Mouse (Mus musculus) liver, postnatal 0 days (tissue): ENCODE results near the gene Parp1. TPM values are rescaled to one million over a fixed set of nuclear protein-coding genes. Genes with fewer than 3 reads are reported as not detected.
"Not testable (repeated sequence)": the region's sequence is repeated elsewhere in the genome, so short reads cannot be mapped to it uniquely, and the experiment has no call there.

ENCODE experiments used
- ATAC-seq: fragments of 200-750 bp; cut with Nextera tagmentation; 2 replicates; pipeline ENCODE4 v1.8.0; 2017; ENCODE audit warnings: mild to moderate bottlenecking, moderate library complexity
- DNase-seq: peaks from one replicate; pipeline ENCODE4 v3.0.0-alpha.2; 2016
- H3K27ac ChIP-seq: fragments of 300-500 bp; sonication (generic); 2 replicates; pipeline ENCODE4 v1.5.1; 2014; ENCODE audit warnings: antibody characterized with exemption, moderate library complexity, mild to moderate bottlenecking, low read depth
- H3K27me3 ChIP-seq: fragments of 300-500 bp; sonication (generic); 2 replicates; pipeline ENCODE4 v1.6.1; 2014; ENCODE audit warnings: low read length, control low read depth, mixed read lengths; ENCODE audit not compliant: insufficient read depth
- H3K36me3 ChIP-seq: fragments of 300-500 bp; sonication (generic); replicated peaks from 2 replicates; pipeline ENCODE4 v1.6.1; 2014; ENCODE audit warnings: mild to moderate bottlenecking, control low read depth, low read length, moderate library complexity, mixed read lengths; ENCODE audit not compliant: insufficient read depth
- H3K4me1 ChIP-seq: fragments of 300-500 bp; sonication (generic); 2 replicates; pipeline ENCODE4 v1.6.1; 2014; ENCODE audit warnings: antibody characterized with exemption, mild to moderate bottlenecking, control low read depth; ENCODE audit not compliant: insufficient read depth
- H3K4me2 ChIP-seq: fragments of 300-500 bp; sonication (generic); 2 replicates; pipeline ENCODE4 v1.6.1; 2014; ENCODE audit warnings: low read depth, mild to moderate bottlenecking, low read length, moderate library complexity, mixed read lengths
- H3K4me3 ChIP-seq: fragments of 300-500 bp; sonication (generic); 2 replicates; pipeline ENCODE4 v1.5.1; 2014; ENCODE audit warnings: low read depth, low read length
- H3K9ac ChIP-seq: fragments of 300-500 bp; sonication (generic); replicated peaks from 2 replicates; pipeline ENCODE4 v1.6.1; 2014; ENCODE audit warnings: mild to moderate bottlenecking, moderate library complexity
- H3K9me3 ChIP-seq: fragments of 300-500 bp; sonication (generic); 2 replicates; pipeline ENCODE4 v1.6.1; 2016; ENCODE audit warnings: mild to moderate bottlenecking, control low read depth, low read length, mixed read lengths
- CTCF ChIP-seq: sonication (generic); IDR thresholded peaks from 2 replicates; pipeline ENCODE4 v1.5.1; 2016; ENCODE audit warnings: antibody characterized with exemption, low read depth
- EP300 ChIP-seq: IDR thresholded peaks from 2 replicates; pipeline ENCODE4 v1.6.1; 2016; ENCODE audit warnings: antibody characterized with exemption, low read depth, mild to moderate bottlenecking
- WGBS: fragments of 180-500 bp; shearing (Covaris S2); extraction: QIAGEN DNeasy Blood & Tissue Kit; methylation state at CpG from one replicate; pipeline ENCODE4 v1.1.7; 2014; ENCODE audit not compliant: insufficient replicate concordance; 5-methylcytosine and 5-hydroxymethylcytosine counted together
- polyA plus RNA-seq: library from polyadenylated mRNA; unstranded; fragments of >200 nt; fragmentation: Nextera tagmentation; extraction: Ambion mirVana; gene quantifications from 2 replicates; pipeline ENCODE4 v1.2.1, GENCODE M21; 2015

The Parp1 gene
- polyA plus RNA-seq, 1 experiment from 2014 or later: 23.3 TPM

- Histone ChIP-seq H3K9me3 (no peaks in the 10 kb centered on the region), H3K36me3 (peaks cover 5% of the 10 kb centered on the region), H3K27me3 (no peaks in the 10 kb centered on the region), H3K27ac (no peak overlapping the region), H3K4me1 (no peaks in the 10 kb centered on the region), H3K9ac (no peak overlapping the region), H3K4me2 (no peak overlapping the region), H3K4me3 (no peak overlapping the region)
- TF ChIP-seq EP300 (no peak), CTCF (no peak)
- WGBS: 60% methylated on average over 2 of the region's 2 CpGs
- ATAC-seq (no peak), DNase-seq (no peak)
Measured at GRCm38 (mm10) chr1:180607578-180607879, 38.8 kb downstream of the Parp1 start.

GRCm38 (mm10) chr1:180611842-180612241, 43.1 kb downstream of the Parp1 start:
- not testable (repeated sequence) for H3K9me3 ChIP-seq, H3K36me3 ChIP-seq, DNase-seq, H3K27me3 ChIP-seq, H3K4me3 ChIP-seq, H3K27ac ChIP-seq, H3K4me1 ChIP-seq, H3K9ac ChIP-seq, H3K4me2 ChIP-seq
- ATAC-seq: peak; percentile 88; the same call in 1 of the 2 replicates
- WGBS: 85% methylated on average over 10 of the region's 14 CpGs

- H3K36me3 ChIP-seq: no peaks in the 10 kb centered on the region
- H3K9me3 ChIP-seq: no peaks in the 10 kb centered on the region
- WGBS: 65% methylated on average over 3 of the region's 3 CpGs
- TF ChIP-seq EP300 (no peak), CTCF (no peak)
- DNase-seq (no peak), ATAC-seq (no peak)
- no peaks in the 10 kb centered on the region for H3K4me1 ChIP-seq
- H3K27me3 ChIP-seq: no peaks in the 10 kb centered on the region
- H3K27ac ChIP-seq: no peak overlapping the region
- H3K4me3 ChIP-seq: no peak overlapping the region
- H3K4me2 ChIP-seq: no peak overlapping the region
- no peak overlapping the region for H3K9ac ChIP-seq
Measured at GRCm38 (mm10) chr1:180616762-180617161, 48.0 kb downstream of the Parp1 start.

GRCm38 (mm10) chr1:180622389-180622788, 53.7 kb downstream of the Parp1 start:
- no peaks in the 10 kb centered on the region for H3K36me3 ChIP-seq
- no peak for DNase-seq
- H3K9me3 ChIP-seq: peaks cover 2% of the 10 kb centered on the region; the same call in 1 of the 2 replicates
- no peaks in the 10 kb centered on the region for H3K4me1 ChIP-seq
- H3K4me3 ChIP-seq: no peak overlapping the region
- ATAC-seq: no peak
- no peak overlapping the region for H3K27ac ChIP-seq
- no peak overlapping the region for H3K9ac ChIP-seq
- 46% methylated on average over 4 of the region's 4 CpGs for WGBS
- TF ChIP-seq EP300 (no peak), CTCF (no peak)
- no peaks in the 10 kb centered on the region for H3K27me3 ChIP-seq
- H3K4me2 ChIP-seq: no peak overlapping the region

- Histone ChIP-seq H3K9ac (no peak overlapping the region), H3K4me1 (no peaks in the 10 kb centered on the region), H3K27me3 (no peaks in the 10 kb centered on the region), H3K4me3 (no peak overlapping the region), H3K4me2 (no peak overlapping the region), H3K36me3 (no peaks in the 10 kb centered on the region), H3K27ac (no peak overlapping the region), H3K9me3 (peaks cover 2% of the 10 kb centered on the region; the same call in 1 of the 2 replicates)
- peak; percentile 67 for TF ChIP-seq CTCF
- no peak for TF ChIP-seq EP300
- DNase-seq (peak; percentile 34), ATAC-seq (no peak)
- 89% methylated on average over 2 of the region's 2 CpGs for WGBS
Measured at GRCm38 (mm10) chr1:180623911-180624310, 55.2 kb downstream of the Parp1 start.

- Histone ChIP-seq H3K27me3 (no peaks in the 10 kb centered on the region), H3K4me1 (no peaks in the 10 kb centered on the region), H3K36me3 (no peaks in the 10 kb centered on the region), H3K27ac (no peak overlapping the region), H3K9ac (no peak overlapping the region), H3K9me3 (peaks cover 2% of the 10 kb centered on the region; the same call in 1 of the 2 replicates), H3K4me3 (no peak overlapping the region), H3K4me2 (no peak overlapping the region)
- ATAC-seq (no peak), DNase-seq (no peak)
- WGBS: 54% methylated on average over 2 of the region's 2 CpGs
- TF ChIP-seq CTCF: no peak
- TF ChIP-seq EP300: no peak
Measured at GRCm38 (mm10) chr1:180626141-180626540, 57.4 kb downstream of the Parp1 start.

GRCm38 (mm10) chr1:180637796-180638195, 69.1 kb downstream of the Parp1 start:
- H3K9me3 ChIP-seq, H3K36me3 ChIP-seq, H3K4me2 ChIP-seq, H3K27me3 ChIP-seq, ATAC-seq, H3K9ac ChIP-seq, H3K27ac ChIP-seq, DNase-seq, H3K4me3 ChIP-seq: not testable (repeated sequence)
- WGBS: 81% methylated on average over 2 of the region's 2 CpGs
- peaks cover 11% of the 10 kb centered on the region for H3K4me1 ChIP-seq
